Mouse (Mus musculus) ES-E14 (cell line): ENCODE results near the gene Hs2st1.

Experiments used
- HCFC1 ChIP-seq: IDR thresholded peaks from 2 replicates; pipeline ENCODE4 v1.6.1; 2012; ENCODE audit warnings: low read length, inconsistent platforms, borderline replicate concordance; ENCODE audit not compliant: insufficient read depth
- MAFK ChIP-seq: IDR thresholded peaks from 2 replicates; pipeline ENCODE4 v1.6.1; 2014; ENCODE audit warnings: mild to moderate bottlenecking, low read depth, low read length, inconsistent platforms; ENCODE audit not compliant: insufficient read depth
- ZC3H11A ChIP-seq: IDR thresholded peaks from 2 replicates; pipeline ENCODE4 v1.6.1; 2012; ENCODE audit warnings: low read depth, mild to moderate bottlenecking, inconsistent platforms, low read length, borderline replicate concordance
- ZNF384 ChIP-seq: IDR thresholded peaks from 2 replicates; pipeline ENCODE4 v1.6.1; 2012; ENCODE audit warnings: low read depth, low read length, inconsistent platforms

- TF ChIP-seq MAFK, result no peak
- TF ChIP-seq ZNF384, result no peak
- TF ChIP-seq HCFC1, result no peak
- TF ChIP-seq ZC3H11A, result no peak
Measured at GRCm38 (mm10) chr3:144434276-144434675, 135.7 kb downstream of the Hs2st1 start.
